Mouse (Mus musculus) hindbrain, embryonic 14.5 days (tissue): Measurements from ENCODE around the gene Gm1604a. TPM values are rescaled to one million over a fixed set of nuclear protein-coding genes. Genes with fewer than 3 reads are reported as not detected.
"Not testable (repeated sequence)": the region's sequence is repeated elsewhere in the genome, so short reads cannot be mapped to it uniquely, and the experiment has no call there.

ENCODE experiments used
- ATAC-seq: fragments of 200-750 bp; cut with Nextera tagmentation; 2 replicates; pipeline ENCODE4 v1.8.0; 2017; ENCODE audit warnings: moderate number of reproducible peaks, mild to moderate bottlenecking, moderate TSS enrichment, moderate library complexity; ENCODE audit not compliant: low FRiP score
- DNase-seq: peaks from one replicate; pipeline ENCODE4 v3.0.0-alpha.2; 2015; ENCODE audit warnings: low spot score
- H3K27ac ChIP-seq: fragments of 300-500 bp; sonication (generic); 2 replicates; pipeline ENCODE4 v1.5.1; 2014; ENCODE audit warnings: mild to moderate bottlenecking, moderate library complexity
- H3K27me3 ChIP-seq: fragments of 300-500 bp; sonication (generic); 2 replicates; pipeline ENCODE4 v1.6.1; 2014; ENCODE audit warnings: mild to moderate bottlenecking, low read length, mixed read lengths; ENCODE audit not compliant: control insufficient read depth, insufficient read depth
- H3K36me3 ChIP-seq: fragments of 300-500 bp; sonication (generic); replicated peaks from 2 replicates; pipeline ENCODE4 v1.6.1; 2014; ENCODE audit not compliant: control insufficient read depth, insufficient read depth
- H3K4me1 ChIP-seq: fragments of 300-500 bp; sonication (generic); replicated peaks from 2 replicates; pipeline ENCODE4 v1.6.1; 2014; ENCODE audit warnings: antibody characterized with exemption, low read length, mixed read lengths; ENCODE audit not compliant: control insufficient read depth, insufficient read depth
- H3K4me2 ChIP-seq: fragments of 300-500 bp; sonication (generic); replicated peaks from 2 replicates; pipeline ENCODE4 v1.6.1; 2014; ENCODE audit warnings: mild to moderate bottlenecking, moderate library complexity
- H3K4me3 ChIP-seq: fragments of 300-500 bp; sonication (generic); replicated peaks from 2 replicates; pipeline ENCODE4 v1.5.1; 2014; ENCODE audit warnings: mild to moderate bottlenecking, low read length
- H3K9ac ChIP-seq: fragments of 300-500 bp; sonication (generic); 2 replicates; pipeline ENCODE4 v1.6.1; 2014
- H3K9me3 ChIP-seq: fragments of 300-500 bp; sonication (generic); 2 replicates; pipeline ENCODE4 v1.6.1; 2016; ENCODE audit warnings: low read length; ENCODE audit not compliant: control insufficient read depth
- WGBS: fragments of 180-500 bp; shearing (Covaris S2); extraction: QIAGEN DNeasy Blood & Tissue Kit; methylation state at CpG from one replicate; pipeline ENCODE4 v1.1.7; 2014; 5-methylcytosine and 5-hydroxymethylcytosine counted together
- polyA plus RNA-seq: library from polyadenylated mRNA; unstranded; fragments of >200 nt; fragmentation: Nextera tagmentation; extraction: Ambion mirVana; gene quantifications from 2 replicates; pipeline ENCODE4 v1.2.1, GENCODE M21; 2014

Gm1604a gene
- polyA plus RNA-seq, 1 experiment from 2014 or later, result not detected

DNA sequence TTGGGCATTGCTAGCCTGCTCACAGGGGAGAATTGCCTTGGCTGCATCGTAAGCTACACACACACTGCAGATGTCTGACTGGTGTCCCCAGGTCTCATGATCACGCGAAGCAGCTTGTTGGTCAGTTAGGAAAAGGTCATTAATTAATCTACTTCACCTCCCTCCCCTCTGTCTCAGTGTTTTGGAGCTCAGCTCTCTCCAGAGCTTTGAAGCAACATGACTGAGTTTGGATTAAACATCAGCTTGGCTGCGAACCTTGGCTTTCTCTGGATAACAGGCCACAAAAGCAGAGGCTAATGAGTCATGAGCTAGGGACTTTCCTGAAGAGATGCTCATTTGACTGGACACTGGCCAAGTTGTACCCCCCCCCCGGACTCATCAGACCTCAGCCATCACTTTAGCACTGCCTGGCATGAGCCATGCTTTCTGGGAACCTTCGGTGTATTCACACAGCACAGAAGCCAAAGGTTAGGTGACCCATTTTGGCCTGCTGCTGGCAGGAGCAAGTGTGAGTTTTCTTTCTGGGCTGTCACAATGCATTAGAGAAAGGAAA, 5.3 kb downstream of the Gm1604a start:
- H3K36me3 ChIP-seq, H3K9me3 ChIP-seq, H3K27ac ChIP-seq, H3K4me1 ChIP-seq, DNase-seq, ATAC-seq, H3K4me2 ChIP-seq, H3K4me3 ChIP-seq, H3K9ac ChIP-seq, H3K27me3 ChIP-seq: not testable (repeated sequence)
- WGBS, result 59% methylated on average over 3 of the region's 6 CpGs

DNA sequence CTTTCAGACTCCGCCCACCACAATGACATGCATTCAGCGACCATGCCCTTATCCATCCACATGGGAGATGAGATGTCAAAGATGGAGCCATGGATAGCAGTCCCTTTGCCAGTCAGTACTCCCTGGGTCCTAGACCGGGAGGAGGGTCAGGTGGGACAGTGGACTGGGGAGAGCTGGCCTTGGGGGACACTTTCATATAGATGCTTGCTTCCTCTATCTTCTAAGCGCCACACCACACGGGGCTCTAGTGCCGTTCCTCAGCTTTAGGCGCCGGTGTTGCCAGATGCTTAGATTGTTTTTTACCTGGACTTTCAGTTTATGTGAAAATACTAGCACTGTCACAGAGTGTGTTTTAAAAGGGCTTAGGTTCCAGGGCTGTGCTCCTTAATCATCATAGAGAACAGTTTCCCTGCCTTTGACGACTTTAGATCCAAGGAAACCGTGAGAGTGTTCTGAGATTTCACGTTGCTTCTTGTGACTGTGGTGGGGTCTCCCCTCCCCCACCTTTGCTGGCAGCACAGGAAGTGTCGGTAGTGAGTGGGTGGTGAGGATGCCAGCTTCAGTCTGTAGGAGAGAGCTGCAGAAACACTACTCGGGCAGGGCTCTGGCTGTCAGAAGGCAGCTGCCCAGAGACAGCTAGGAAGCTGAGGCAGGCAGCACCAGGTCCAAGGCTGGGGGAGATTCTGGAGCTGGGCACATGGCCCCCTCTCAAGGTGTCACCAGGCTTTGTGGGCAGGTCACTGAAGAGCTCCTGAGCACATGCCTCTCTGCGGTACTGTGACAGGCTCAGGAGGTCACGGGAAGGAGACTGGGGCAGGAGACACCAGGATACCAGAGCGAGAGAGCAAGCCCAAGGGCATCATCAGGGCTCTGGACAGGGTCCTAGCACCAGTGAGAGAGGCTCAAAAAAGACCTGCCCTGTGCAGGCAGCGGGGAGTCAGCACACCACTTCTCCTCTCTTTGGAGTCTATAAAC, 8.1 kb downstream of the Gm1604a start:
- H3K27me3 ChIP-seq, H3K27ac ChIP-seq, DNase-seq, H3K9ac ChIP-seq, H3K4me1 ChIP-seq, H3K4me3 ChIP-seq, ATAC-seq, H3K36me3 ChIP-seq, H3K9me3 ChIP-seq, H3K4me2 ChIP-seq: not testable (repeated sequence)
- WGBS, result 61% methylated on average over 3 of the region's 17 CpGs

DNA sequence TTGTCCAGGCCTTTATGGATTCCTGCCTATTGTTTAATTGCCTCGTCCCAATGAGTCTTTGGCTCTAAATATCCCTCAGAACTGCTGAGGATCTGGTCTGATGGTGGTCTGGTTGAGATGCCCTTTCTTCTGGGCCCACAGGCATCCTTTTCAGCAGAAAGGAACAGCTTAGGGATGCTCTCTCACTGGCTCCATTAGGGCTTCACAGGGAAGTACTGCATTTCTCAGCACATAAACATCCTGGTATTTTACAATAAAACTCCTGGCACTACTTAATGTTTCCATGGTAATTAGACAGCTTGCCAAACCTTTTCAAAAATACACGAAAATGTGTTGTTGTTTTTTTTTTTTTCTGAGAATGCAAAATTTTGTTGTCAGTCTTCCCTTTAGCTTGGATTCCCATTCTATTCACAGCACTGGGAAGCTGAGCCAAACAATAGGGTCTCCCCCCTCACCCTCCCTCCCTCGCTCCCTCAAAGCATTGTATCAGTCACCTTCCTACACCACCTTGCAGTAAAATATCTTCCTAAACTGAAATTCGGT, 43.7 kb downstream of the Gm1604a start:
- H3K9me3 ChIP-seq, H3K4me3 ChIP-seq, H3K4me2 ChIP-seq, H3K9ac ChIP-seq, H3K4me1 ChIP-seq, H3K27ac ChIP-seq, ATAC-seq, H3K36me3 ChIP-seq, H3K27me3 ChIP-seq, DNase-seq: not testable (repeated sequence)
- WGBS, result 31% methylated on average over 2 of the region's 4 CpGs

DNA sequence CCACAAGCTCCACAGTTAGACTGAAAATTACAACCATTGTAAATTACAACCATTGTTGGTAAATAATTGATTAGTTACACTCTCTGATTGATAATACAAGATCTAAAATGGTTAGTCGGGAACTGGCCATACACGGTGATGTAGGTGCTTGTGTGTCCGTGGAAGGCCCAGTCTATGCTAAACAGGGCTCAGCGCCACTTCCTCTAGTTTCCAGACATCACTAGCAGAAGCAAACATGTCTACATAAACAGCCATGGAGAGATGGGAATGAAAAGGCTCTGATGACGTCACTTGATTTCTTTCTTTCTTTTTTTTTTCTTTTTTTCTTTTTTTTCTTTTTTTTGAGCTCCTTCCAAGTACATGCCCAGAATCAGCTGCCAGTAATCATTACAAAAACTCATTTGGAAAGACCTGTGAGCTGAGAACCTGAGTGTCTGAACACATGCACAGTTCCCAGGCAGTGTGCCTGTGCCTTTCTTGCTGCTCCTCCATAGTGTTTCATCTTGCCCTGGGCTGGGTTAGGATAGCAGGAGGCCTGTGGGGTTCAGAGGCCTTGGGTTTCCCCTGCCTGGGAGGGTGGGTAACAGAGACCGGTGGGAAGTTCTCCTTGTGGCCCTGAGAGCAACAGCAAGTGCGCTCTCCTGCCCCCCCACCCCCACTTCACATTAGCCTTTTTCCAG, 44.3 kb downstream of the Gm1604a start:
- H3K9me3 ChIP-seq, H3K4me1 ChIP-seq, H3K4me3 ChIP-seq, H3K27me3 ChIP-seq, H3K9ac ChIP-seq, H3K36me3 ChIP-seq, H3K27ac ChIP-seq, ATAC-seq, H3K4me2 ChIP-seq: not testable (repeated sequence)
- WGBS, result 49% methylated on average over 5 of the region's 7 CpGs
- DNase-seq, result peak; percentile 22

DNA sequence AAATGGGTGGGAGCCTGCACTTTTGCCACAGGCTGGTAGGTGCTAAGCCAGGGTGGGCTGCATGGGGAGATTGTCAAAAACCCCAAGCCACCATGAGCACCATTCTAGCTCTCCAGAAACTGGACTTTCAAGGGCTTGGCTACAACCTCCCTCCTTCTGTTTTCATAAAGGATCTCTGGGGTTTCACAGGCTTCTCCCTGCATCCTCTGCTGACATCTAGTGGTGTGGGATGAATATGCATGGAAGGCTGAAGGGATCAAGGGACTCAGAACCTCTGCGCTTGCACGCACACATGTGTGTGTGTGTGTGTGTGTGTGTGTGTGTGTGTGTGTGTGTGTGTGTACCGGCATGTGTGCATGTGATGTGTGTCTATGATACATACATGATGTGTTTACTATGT, 49.1 kb downstream of the Gm1604a start:
- not testable (repeated sequence) for H3K27me3 ChIP-seq, H3K36me3 ChIP-seq, H3K4me1 ChIP-seq, H3K9me3 ChIP-seq, H3K4me3 ChIP-seq, H3K4me2 ChIP-seq, H3K27ac ChIP-seq, H3K9ac ChIP-seq
- DNase-seq (peak; percentile 50), ATAC-seq (peak; percentile 67; the same call in 1 of the 2 replicates)
- WGBS, result 45% methylated on average over 3 of the region's 3 CpGs

DNA sequence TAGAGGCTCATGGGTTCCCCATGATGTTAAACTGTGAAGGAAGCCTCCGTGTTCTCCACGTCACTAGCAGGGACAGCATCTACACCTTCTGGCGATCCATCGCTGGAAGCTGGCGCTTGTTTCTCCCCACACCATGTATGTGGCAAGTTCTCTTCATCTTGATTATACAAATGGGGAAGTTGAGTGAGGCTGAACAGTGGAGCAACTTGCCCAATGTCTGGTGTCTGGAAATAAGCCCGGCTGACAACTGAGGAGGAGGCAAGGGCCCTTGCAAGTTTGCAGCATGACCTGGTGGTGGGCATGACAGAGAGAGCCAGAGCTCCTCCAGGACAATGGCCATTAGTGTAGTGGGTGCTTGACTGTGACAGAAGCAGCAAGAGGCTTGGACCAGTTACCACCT, 50.2 kb downstream of the Gm1604a start:
- not testable (repeated sequence) for H3K4me3 ChIP-seq
- WGBS, result 93% methylated on average over 5 of the region's 6 CpGs

DNA sequence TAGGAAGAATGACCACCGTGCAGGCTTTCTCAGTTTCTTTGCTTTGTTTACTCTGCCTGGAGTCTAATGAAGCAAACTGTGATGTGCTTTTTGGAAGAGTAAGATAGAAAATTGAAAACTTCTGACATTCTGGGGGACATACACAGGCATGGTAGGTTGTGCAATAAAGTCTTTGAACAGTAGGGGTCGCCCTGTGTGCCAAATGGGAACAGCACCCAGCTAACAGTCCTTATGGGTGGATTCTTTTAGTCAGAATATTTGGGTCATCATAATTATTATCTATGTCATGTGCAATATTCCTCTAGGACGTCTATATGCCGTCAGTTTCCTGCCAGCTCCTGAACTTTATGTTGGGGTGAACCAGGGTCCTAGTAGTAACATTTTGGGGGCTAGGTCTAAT, 54.2 kb downstream of the Gm1604a start:
- not testable (repeated sequence) for ATAC-seq, H3K4me1 ChIP-seq, DNase-seq, H3K27ac ChIP-seq, H3K4me2 ChIP-seq, H3K4me3 ChIP-seq, H3K9me3 ChIP-seq, H3K27me3 ChIP-seq, H3K9ac ChIP-seq, H3K36me3 ChIP-seq
- 0% methylated on average over 1 of the region's 4 CpGs for WGBS

More for the DNA sequence above, 50.2 kb downstream of the Gm1604a start:
- not testable (repeated sequence) for ATAC-seq, H3K9me3 ChIP-seq, DNase-seq, H3K9ac ChIP-seq, H3K4me1 ChIP-seq, H3K27me3 ChIP-seq, H3K27ac ChIP-seq, H3K4me2 ChIP-seq, H3K36me3 ChIP-seq

DNA sequence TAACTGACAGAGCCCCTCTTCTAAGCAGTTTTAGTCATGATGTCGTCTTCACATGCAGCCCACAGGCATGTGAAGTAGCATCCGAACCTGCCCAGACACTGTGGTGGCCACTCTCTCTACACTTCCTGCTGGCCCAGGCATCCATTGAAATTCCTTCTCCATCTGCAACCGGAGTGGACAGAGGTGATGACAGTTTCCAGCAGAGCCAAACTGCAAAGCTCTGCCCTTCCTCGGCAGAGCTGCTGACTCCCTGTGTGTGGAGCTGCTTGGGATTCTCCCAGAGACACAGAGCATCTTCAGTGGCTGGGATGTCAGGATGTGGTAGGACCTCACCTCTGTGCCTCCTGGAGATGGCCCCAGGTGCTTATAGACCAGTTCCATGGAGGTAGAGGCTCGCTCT, 59.2 kb downstream of the Gm1604a start:
- DNase-seq, H3K27ac ChIP-seq, H3K4me2 ChIP-seq, ATAC-seq, H3K9me3 ChIP-seq, H3K27me3 ChIP-seq, H3K4me3 ChIP-seq, H3K9ac ChIP-seq, H3K4me1 ChIP-seq, H3K36me3 ChIP-seq: not testable (repeated sequence)
- WGBS, result no CpG with 5 or more reads among the region's 5 CpGs
